Mouse (Mus musculus): ENCODE measurements around the gene Fancc. TPM values are rescaled to one million over a fixed set of nuclear protein-coding genes. Genes with fewer than 3 reads are reported as not detected.

The Fancc gene
- total RNA-seq, 2 experiments from 2014 or later, result 7.8 to 8.3 TPM

GRCm38 (mm10) chr13:63529602-63530370 lies 32.7 kb upstream of the Fancc start:
- DNase-seq (ENCODE audit: extremely low spot score in 1 of 2, low spot score in 2 of 2), result no peak
- intact Hi-C loops (cut with DNase I), result no loop called here
- H3K27ac ChIP-seq, result no peak overlapping the region
- H3K4me3 ChIP-seq, result no peak overlapping the region
- TF ChIP-seq CTCF (IDR thresholded peaks at IDR 0.05), result no peak

- Histone ChIP-seq H3K4me3 (no peak overlapping the region), H3K27ac (no peak overlapping the region)
- intact Hi-C loops (cut with DNase I), result no loop called here
- DNase-seq (ENCODE audit: extremely low spot score in 1 of 2, low spot score in 2 of 2), result no peak
- TF ChIP-seq CTCF (IDR thresholded peaks at IDR 0.05), result no peak
Observed at GRCm38 (mm10) chr13:63528852-63529251, 31.8 kb upstream of the Fancc start.

DNA sequence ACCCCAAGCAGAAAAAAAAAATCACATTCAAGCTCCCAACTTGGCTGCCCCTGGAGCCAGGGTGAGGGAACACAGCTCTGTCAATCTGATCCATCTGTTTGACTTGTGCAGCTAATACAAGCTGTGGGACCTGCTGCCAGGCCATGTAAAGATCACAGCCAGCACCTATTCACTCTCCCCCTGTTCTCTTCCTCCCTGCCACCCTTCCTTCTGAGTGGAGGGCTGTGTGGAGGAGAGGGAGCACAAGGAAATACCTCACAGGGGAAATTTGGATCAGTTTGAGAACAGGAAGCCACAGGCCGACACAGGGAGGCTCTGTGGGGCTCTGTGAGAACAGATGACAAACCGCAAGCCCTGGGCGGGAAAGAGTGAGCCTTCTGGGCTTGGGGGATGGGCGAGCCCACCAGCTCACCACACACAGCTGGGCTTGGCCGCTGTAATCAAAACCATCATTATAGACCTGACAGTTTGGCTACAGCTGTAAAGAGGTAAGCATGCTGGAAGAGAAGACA lies 31.1 kb upstream of the Fancc start:
- DNase-seq (ENCODE audit: extremely low spot score in 1 of 2, low spot score in 2 of 2), result no peak
- no peak for TF ChIP-seq CTCF (IDR thresholded peaks at IDR 0.05)
- H3K27ac ChIP-seq, result no peak overlapping the region
- no peak overlapping the region for H3K4me3 ChIP-seq
- intact Hi-C loops (cut with DNase I), result no loop called here

GRCm38 (mm10) chr13:63525571-63526197 lies 28.6 kb upstream of the Fancc start:
- no peak for DNase-seq (ENCODE audit: extremely low spot score in 1 of 2, low spot score in 2 of 2)
- no peak overlapping the region for H3K27ac ChIP-seq
- no peak for TF ChIP-seq CTCF (IDR thresholded peaks at IDR 0.05)
- no peak overlapping the region for H3K4me3 ChIP-seq
- intact Hi-C loops (cut with DNase I), result no loop called here

GRCm38 (mm10) chr13:63524608-63525570 lies 27.8 kb upstream of the Fancc start:
- H3K27ac ChIP-seq, result no peak overlapping the region
- no peak for TF ChIP-seq CTCF (IDR thresholded peaks at IDR 0.05)
- intact Hi-C loops (cut with DNase I), result no loop called here
- DNase-seq (ENCODE audit: extremely low spot score in 1 of 2, low spot score in 2 of 2), result no peak
- no peak overlapping the region for H3K4me3 ChIP-seq

GRCm38 (mm10) chr13:63524061-63524460 lies 27.0 kb upstream of the Fancc start:
- intact Hi-C loops (cut with DNase I), result no loop called here
- Histone ChIP-seq H3K4me3 (no peak overlapping the region), H3K27ac (no peak overlapping the region)
- TF ChIP-seq CTCF (IDR thresholded peaks at IDR 0.05), result no peak
- DNase-seq (ENCODE audit: extremely low spot score in 1 of 2, low spot score in 2 of 2), result no peak

- intact Hi-C loops (cut with DNase I), result no loop called here
- no peak overlapping the region for H3K27ac ChIP-seq
- no peak overlapping the region for H3K4me3 ChIP-seq
- DNase-seq (ENCODE audit: extremely low spot score in 1 of 2, low spot score in 2 of 2), result no peak
- TF ChIP-seq CTCF (IDR thresholded peaks at IDR 0.05), result no peak
Observed at GRCm38 (mm10) chr13:63522832-63523231, 25.8 kb upstream of the Fancc start.

DNA sequence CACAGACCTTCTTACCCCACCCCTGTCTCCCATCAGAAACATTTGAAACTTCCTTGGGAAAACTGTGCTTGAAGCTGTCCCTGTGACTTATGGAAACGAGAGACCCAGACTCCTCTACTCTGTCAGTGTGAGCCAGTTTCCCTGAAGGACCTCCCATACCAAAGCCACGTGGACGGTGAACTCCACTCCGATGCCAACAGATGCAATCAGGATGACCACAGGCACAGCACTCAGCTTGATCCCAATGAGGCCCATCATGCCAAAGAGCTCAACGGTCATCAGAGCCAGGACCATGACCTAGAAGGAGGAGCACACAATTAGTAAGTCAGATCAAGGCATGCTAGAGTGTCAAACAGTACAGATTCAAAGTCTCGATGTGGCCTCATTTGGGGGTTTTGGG lies 23.0 kb upstream of the Fancc start:
- Histone ChIP-seq H3K27ac (no peak overlapping the region), H3K4me3 (no peak overlapping the region)
- no peak for DNase-seq (ENCODE audit: extremely low spot score in 1 of 2, low spot score in 2 of 2)
- intact Hi-C loops (cut with DNase I), result no loop called here
- TF ChIP-seq CTCF (IDR thresholded peaks at IDR 0.05), result no peak

- intact Hi-C loops (cut with DNase I), result no loop called here
- Histone ChIP-seq H3K4me3 (no peak overlapping the region), H3K27ac (no peak overlapping the region)
- TF ChIP-seq CTCF (IDR thresholded peaks at IDR 0.05), result no peak
- DNase-seq (ENCODE audit: extremely low spot score in 1 of 2, low spot score in 2 of 2), result no peak
Observed at GRCm38 (mm10) chr13:63516535-63516934, 19.5 kb upstream of the Fancc start.

DNA sequence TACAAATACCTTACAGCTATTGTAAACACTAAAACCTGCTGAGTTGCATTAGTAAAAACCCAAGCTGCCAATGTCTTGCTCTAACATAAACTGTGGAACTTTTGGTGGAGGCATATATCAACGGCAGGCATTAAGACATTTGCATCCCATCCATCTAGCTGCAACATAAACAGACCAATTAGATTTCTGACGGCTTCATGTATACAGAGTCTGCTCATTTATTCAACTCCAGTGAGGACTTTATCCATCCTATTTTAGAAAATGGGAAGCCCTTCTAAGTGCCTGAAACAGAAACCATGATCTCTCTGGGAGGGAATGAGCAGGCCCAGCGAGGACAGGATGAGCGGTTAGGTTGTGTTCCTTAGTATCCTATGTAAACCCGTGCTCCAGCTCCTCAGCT lies 18.5 kb upstream of the Fancc start:
- H3K4me3 ChIP-seq, result no peak overlapping the region
- no peak for TF ChIP-seq CTCF (IDR thresholded peaks at IDR 0.05)
- H3K27ac ChIP-seq, result no peak overlapping the region
- intact Hi-C loops (cut with DNase I), result no loop called here
- no peak for DNase-seq (ENCODE audit: extremely low spot score in 1 of 2, low spot score in 2 of 2)

- TF ChIP-seq CTCF (IDR thresholded peaks at IDR 0.05), result no peak
- Histone ChIP-seq H3K27ac (no peak overlapping the region), H3K4me3 (no peak overlapping the region)
- intact Hi-C loops (cut with DNase I), result no loop called here
- DNase-seq (ENCODE audit: extremely low spot score in 1 of 2, low spot score in 2 of 2), result no peak
Observed at GRCm38 (mm10) chr13:63514931-63515360, 17.9 kb upstream of the Fancc start.
